ENCODE assay signal across 8 mouse cellular contexts in genomic region chr11:98942923-98943641, GRCm38 (mm10). TPM values are rescaled to one million over a fixed set of nuclear protein-coding genes. Genes with fewer than 3 reads are reported as not detected.
DNase-seq lines count a peak whose midpoint lies in the region; ATAC-seq lines count a peak whose summit lies in the region.

No protein-coding gene starts in this region.

- peak overlapping the region; percentile 98 for H3K27ac ChIP-seq in embryonic facial prominence, embryonic 14.5 days (replicated peaks; ENCODE audit: low read depth, low read length)
- peak overlapping the region; percentile 86 for H3K27ac ChIP-seq in midbrain, embryonic 12.5 days (replicated peaks)

- WGBS in embryonic facial prominence, embryonic 14.5 days, result 48% methylated on average over 4 of the region's 8 CpGs
- whole genome bisulfite sequencing in midbrain, embryonic 12.5 days, result 78% methylated on average over 6 of the region's 8 CpGs

- H3K9me3 ChIP-seq in embryonic facial prominence, embryonic 14.5 days (ENCODE audit: control insufficient read depth, low read length), result no peaks in the 10 kb centered on the region
- H3K9me3 ChIP-seq in midbrain, embryonic 12.5 days, result no peaks in the 10 kb centered on the region

- H3K4me3 ChIP-seq in embryonic facial prominence, embryonic 14.5 days (ENCODE audit: low read depth, low read length), result no peak overlapping the region
- no peak overlapping the region for H3K4me3 ChIP-seq in midbrain, embryonic 12.5 days

- DNase-seq in thymus, postnatal 36 days, result peak; percentile 41 to 57
- no peak for DNase-seq in thymus, postnatal 10 days (ENCODE audit: low spot score in 2 of 2)
- peak; percentile 93 for DNase-seq in embryonic facial prominence, embryonic 14.5 days (ENCODE audit: low spot score)
- DNase-seq in heart, postnatal 25 days (ENCODE audit: low spot score), result peak; percentile 74
- peak; percentile 64 to 77 for DNase-seq in kidney, postnatal 4 days
- DNase-seq in left cerebral cortex, postnatal 14 days (ENCODE audit: low spot score in 2 of 2), result no peak
- DNase-seq in left cerebral cortex, postnatal 25 days (ENCODE audit: low spot score in 2 of 2), result no peak

- H3K9ac ChIP-seq in embryonic facial prominence, embryonic 14.5 days (ENCODE audit: low read depth, low read length), result peak overlapping the region; percentile 53
- H3K9ac ChIP-seq in midbrain, embryonic 12.5 days (replicated peaks), result 0 out of 2 replicates have a peak overlapping the region, but pooled peaks have one; percentile 65

- H3K36me3 ChIP-seq in embryonic facial prominence, embryonic 14.5 days (ENCODE audit: control insufficient read depth, insufficient read depth, low read length), result no peaks in the 10 kb centered on the region
- H3K36me3 ChIP-seq in midbrain, embryonic 12.5 days, result no peaks in the 10 kb centered on the region

- H3K4me1 ChIP-seq in embryonic facial prominence, embryonic 14.5 days (ENCODE audit: control insufficient read depth, insufficient read depth, low read length), result peaks cover 82% of the 10 kb centered on the region
- peaks cover 73% of the 10 kb centered on the region for H3K4me1 ChIP-seq in midbrain, embryonic 12.5 days

- H3K27me3 ChIP-seq in embryonic facial prominence, embryonic 14.5 days (replicated peaks; ENCODE audit: control insufficient read depth, insufficient read depth, low read length), result no peaks in the 10 kb centered on the region
- H3K27me3 ChIP-seq in midbrain, embryonic 12.5 days, result peaks cover 27% of the 10 kb centered on the region

- no peak for ATAC-seq in embryonic facial prominence, embryonic 14.5 days (ENCODE audit: low read depth)
- no peak for ATAC-seq in midbrain, embryonic 12.5 days (ENCODE audit: low FRiP score, low read depth)

- intact Hi-C loops in heart, postnatal 25 days (cut with DNase I), result loop anchor here (2.0 kb wide), 1 partner anchor 20 kb away; no protein-coding TSS in a partner anchor
- intact Hi-C loops in left cerebral cortex, postnatal 14 days (cut with DNase I), result no loop called here
- intact Hi-C loops in left cerebral cortex, postnatal 25 days (cut with DNase I), result no loop called here

- H3K4me2 ChIP-seq in embryonic facial prominence, embryonic 14.5 days (ENCODE audit: low read depth, low read length), result peak overlapping the region; percentile 84
- H3K4me2 ChIP-seq in midbrain, embryonic 12.5 days (replicated peaks), result peak overlapping the region; percentile 89; the same call in 1 of the 2 replicates

RNA-seq across cellular contexts. Expression of gene Rara, which starts 15.5 kb away (rescaled TPM):
- polyA plus RNA-seq in embryonic facial prominence, embryonic 14.5 days (2014; fragmentation: Nextera tagmentation; extraction: Ambion mirVana), result 46.4 and 50.3 TPM in 2 replicates
- 10 to 100 TPM; 11.8 TPM for total RNA-seq in heart, postnatal 25 days (2021)
- polyA plus RNA-seq in midbrain, embryonic 12.5 days (2016; fragmentation: Nextera tagmentation; extraction: Ambion mirVana), result 15.5 and 17.3 TPM in 2 replicates
- total RNA-seq in left cerebral cortex, postnatal 14 days (2021), result 10 to 100 TPM; 14.6 to 15.1 TPM
- total RNA-seq in left cerebral cortex, postnatal 25 days (2021), result 10 to 100 TPM in 1 of 2 experiments, 1 to 10 TPM in 1; 9.4 to 12.1 TPM

RNA-seq across cellular contexts. Expression of gene Cdc6, which starts 35.5 kb away (rescaled TPM):
- polyA plus RNA-seq in embryonic facial prominence, embryonic 14.5 days (2014; fragmentation: Nextera tagmentation; extraction: Ambion mirVana), result 22.7 and 23.0 TPM in 2 replicates
- under 1 TPM; 0.28 to 0.52 TPM for total RNA-seq in heart, postnatal 25 days (2021)
- 28.3 and 29.0 TPM in 2 replicates for polyA plus RNA-seq in midbrain, embryonic 12.5 days (2016; fragmentation: Nextera tagmentation; extraction: Ambion mirVana)
- under 1 TPM; 0.47 to 0.57 TPM for total RNA-seq in left cerebral cortex, postnatal 14 days (2021)
- under 1 TPM; 0.21 to 0.60 TPM for total RNA-seq in left cerebral cortex, postnatal 25 days (2021)

RNA-seq across cellular contexts. Expression of gene Gjd3, which starts 39.7 kb away (rescaled TPM):
- polyA plus RNA-seq in embryonic facial prominence, embryonic 14.5 days (2014; fragmentation: Nextera tagmentation; extraction: Ambion mirVana), result 0.34 and 0.56 TPM in 2 replicates
- total RNA-seq in heart, postnatal 25 days (2021), result 1 to 10 TPM in 1 of 2 experiments, under 1 TPM in 1; 0.52 to 1.1 TPM
- 0.67 and 0.80 TPM in 2 replicates for polyA plus RNA-seq in midbrain, embryonic 12.5 days (2016; fragmentation: Nextera tagmentation; extraction: Ambion mirVana)
- 1 to 10 TPM; 2.8 to 3.1 TPM for total RNA-seq in left cerebral cortex, postnatal 14 days (2021)
- total RNA-seq in left cerebral cortex, postnatal 25 days (2021), result 1 to 10 TPM; 2.9 to 3.0 TPM

Comparison
In these comparisons a context has a peak if more than half of its experiments do, and no peak if none do; other contexts are left out.
1. DNase-seq: peak in thymus, postnatal 36 days (2 of 2), embryonic facial prominence, embryonic 14.5 days (single experiment), heart, postnatal 25 days (single experiment) and kidney, postnatal 4 days (2 of 2); none in thymus, postnatal 10 days (0 of 2), left cerebral cortex, postnatal 14 days (0 of 2) and left cerebral cortex, postnatal 25 days (0 of 2).